Mouse (Mus musculus) gastrocnemius, postnatal 14 days (tissue): ENCODE results near the gene Mre11a. TPM values are rescaled to one million over a fixed set of nuclear protein-coding genes. Genes with fewer than 3 reads are reported as not detected.

Experiments
- DNase-seq: peaks from one replicate; pipeline ENCODE4 v3.0.0; 2021; ENCODE audit warnings: mixed read lengths
- intact Hi-C: fragments of 180-260 bp; cut with DNase I; formaldehyde crosslinking; loops from one replicate; pipeline ENCODE4 v1.15.1; 2025; ENCODE audit warnings: low total_unique reads
- total RNA-seq, 2 experiments: library from RNA; stranded (reverse); gene quantifications; 2 replicates each; pipeline ENCODE4 v1.2.3; 2021

Mre11a gene
- total RNA-seq, 2 experiments from 2014 or later, result 8.4 to 9.2 TPM

DNA sequence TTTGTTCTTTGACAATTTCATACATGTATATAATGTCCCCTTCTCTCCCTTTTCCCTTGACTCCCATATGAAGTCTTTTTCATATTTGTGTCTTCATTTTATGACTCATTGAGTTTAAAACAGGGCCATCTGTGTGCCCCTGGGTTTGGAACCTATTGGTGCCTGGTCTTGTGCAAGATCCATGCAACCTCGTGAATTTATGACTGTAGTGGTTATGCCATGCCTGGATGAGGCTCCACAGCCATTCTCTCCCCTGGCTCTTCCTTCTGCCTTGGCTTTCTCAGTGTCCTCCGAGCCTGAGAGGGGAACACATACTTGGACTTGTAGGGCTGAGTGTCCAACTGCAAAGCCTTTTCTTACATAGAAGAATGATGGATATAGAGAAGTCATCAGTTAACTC is 21.3 kb downstream of the Mre11a start:
- DNase-seq, result no peak
- intact Hi-C loops, result no loop called here

DNA sequence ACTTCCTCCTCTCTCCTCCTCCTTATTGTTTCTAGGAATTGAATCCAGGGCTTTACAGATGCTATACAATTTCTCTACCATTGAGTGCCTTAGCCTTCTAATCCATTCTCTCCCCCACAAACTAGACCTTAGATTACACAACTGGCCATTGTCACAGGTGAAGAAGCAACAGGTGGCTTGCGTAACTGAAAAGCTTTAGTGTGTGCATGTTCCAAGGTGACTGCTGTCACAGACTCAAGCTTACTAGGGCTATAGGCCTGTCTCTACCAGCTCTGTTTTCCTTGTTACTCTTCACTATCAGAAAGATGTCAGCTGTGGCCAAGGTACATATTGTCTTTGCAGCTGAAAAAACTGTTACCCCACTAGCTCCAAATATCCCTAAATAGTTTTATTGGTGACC is 22.3 kb downstream of the Mre11a start:
- DNase-seq, result no peak
- intact Hi-C loops, result no loop called here

DNA sequence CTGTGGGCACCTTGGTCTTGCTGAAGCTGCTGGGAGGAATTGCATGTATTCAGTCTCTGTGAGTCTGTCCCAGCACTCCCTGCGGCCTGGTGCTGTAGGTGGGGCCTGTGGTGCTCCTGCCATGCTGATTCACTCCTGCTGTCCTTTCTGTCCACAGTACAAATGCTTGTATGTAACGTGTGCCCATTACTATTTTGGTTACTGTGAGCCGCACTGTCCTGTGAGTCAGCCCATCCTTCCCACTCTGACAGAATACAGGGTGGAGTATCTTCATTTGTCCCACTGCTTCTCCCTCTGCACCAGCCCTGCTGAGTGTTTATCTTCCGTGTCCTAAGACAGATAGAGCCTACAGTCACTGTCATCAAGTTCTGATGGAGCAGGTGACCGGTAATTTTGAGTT is 25.7 kb downstream of the Mre11a start:
- no peak for DNase-seq
- intact Hi-C loops, result no loop called here

DNA sequence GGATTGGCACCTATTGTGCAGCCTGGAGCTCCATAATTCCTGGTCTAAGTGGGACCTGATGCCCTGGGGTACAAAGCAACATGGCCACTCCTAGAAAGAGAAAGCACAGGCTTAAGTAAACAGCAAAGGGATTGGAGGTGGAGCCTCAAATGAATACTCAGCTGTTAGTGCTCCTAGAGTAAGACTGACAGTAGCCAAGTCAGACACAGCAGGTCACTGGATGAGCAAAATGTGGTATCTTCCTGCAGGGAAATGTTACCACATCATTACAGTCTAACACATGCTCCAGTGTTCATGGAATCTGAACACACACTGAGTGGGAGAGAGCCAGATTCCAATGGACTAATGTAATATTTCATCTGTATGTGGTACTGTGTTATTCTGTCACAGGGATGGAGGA is 36.9 kb downstream of the Mre11a start:
- intact Hi-C loops, result no loop called here
- DNase-seq, result no peak

DNA sequence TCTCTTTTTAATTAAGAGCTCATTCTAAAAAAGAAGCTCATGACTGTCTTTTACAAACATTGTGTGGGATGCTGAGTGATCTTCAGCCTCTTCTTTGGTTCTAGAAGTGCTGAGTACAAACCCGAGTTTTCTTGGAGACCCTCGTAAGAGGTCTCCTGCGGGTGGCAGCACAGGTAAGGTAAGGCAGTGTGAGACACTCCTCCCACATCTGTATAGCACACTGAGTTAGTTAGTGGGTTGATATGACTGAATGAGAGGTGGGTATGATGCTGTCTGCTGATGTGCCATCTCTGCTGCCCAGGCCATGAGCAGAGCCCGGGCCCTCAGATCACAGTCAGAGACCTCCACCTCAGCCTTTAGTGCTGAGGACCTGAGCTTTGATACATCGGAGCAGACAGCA is 40.4 kb downstream of the Mre11a start:
- intact Hi-C loops, result no loop called here
- DNase-seq, result no peak

DNA sequence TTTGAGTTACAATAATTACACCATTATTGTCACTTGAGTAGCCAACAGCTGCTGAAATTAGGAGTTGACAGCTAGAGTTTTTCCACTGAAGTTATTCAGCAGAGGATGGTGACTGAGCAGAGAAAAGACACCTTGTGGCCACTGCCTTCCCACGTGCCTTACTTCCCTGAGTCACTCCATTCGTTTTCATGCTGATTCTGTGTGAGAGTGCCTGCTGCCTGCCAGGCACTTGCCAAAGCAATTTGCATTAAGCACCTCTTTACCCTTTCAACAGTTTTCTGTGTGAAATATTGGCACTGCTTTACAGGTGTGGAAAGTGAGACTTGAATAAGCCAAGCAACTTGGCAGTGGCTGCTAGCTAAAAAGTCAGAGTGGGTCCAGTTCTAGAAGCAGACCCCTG is 43.4 kb downstream of the Mre11a start:
- no peak for DNase-seq
- intact Hi-C loops, result no loop called here

DNA sequence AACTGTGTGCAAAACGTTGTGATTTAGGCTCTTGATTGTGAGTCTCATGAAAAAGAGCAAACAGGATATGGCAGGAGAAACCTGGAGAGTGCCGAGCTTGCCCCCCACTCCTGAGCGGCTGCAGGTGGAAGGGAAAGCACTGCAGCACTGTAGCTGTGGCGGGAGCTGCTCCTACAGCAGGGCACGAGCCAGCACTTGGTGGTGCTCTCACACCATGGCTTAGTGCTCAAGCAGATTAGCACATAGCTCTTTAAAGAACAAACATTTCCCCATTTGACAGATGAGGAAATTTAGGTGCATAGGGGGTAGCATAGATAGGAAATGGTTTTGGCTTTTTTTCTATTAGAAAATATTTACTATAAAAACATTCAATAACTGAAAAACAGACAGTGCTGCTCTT is 47.6 kb downstream of the Mre11a start:
- intact Hi-C loops, result no loop called here
- DNase-seq, result no peak

DNA sequence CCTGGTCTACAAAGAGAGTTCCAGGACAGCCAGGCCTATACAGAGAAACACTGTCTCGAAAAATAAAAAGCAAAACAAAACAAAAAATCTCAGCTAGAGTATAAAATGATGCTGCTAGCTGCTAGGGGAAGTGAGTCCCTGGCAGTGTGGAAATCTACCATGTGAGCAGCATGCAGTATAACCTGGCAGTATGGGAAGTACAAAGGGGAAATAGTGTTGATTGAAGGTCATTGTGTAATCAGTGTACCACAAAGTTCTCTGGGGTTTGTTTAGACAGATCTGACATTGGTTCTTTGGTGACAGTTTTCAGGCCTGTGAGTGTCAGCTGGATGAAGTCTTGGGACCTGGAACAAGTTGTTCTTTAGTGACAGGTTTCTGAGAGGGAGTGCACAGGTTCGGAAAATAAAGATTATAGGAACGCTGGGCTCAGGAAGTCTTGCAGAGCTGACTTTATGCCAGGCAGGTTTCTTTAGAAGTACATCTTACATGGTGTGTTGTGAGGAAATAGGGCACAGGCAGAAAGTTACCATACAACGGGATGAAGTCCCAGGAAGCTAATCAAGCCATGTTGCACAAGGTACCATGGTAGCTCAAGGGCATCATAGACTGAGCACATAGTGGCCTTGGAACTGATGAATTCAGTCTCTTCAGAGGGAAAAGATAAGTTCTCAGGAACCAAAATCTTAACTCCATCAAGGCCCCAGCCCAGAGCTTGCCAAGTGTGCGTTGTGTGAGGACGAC is 51.1 kb downstream of the Mre11a start:
- no peak for DNase-seq
- intact Hi-C loops, result no loop called here

DNA sequence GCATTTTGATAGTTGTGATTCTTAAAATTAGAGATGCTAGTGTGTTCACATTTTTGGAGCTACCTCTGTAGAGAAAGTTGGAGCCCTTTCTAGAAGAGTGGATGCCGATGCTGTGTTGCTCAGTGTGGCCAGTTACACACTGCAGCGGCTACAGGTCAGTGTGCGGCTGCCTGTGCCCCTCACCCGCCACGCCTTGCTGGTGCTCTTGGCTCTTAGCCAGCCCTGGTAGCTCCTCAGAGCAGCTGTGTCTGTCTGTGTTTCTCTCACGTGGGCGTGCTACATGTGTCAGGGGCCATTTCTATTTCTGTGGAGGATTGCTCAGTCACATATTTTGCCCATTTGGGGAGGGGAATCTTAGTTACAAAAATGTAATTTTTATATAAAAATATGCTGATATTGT is 55.1 kb downstream of the Mre11a start:
- DNase-seq, result peak; percentile 41

DNA sequence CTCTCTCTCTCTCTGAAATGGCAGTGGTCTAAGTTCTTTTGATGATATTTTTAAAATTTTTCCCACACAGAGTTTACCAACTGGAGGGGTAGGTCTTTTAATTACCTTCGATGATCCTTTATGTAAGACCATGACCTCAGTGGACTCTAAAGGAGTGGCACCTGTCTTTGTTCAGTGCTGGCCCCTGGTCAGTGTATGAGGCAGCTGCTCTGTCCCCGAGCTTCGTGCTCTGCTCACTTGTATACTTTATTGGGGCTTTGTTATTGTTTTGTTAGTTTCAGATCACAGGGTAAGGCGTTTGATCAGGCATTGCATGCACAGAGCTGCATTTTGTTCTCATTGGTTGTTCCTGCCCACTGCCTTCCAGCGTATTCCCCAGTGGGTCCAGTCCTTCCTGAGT is 55.5 kb downstream of the Mre11a start:
- intact Hi-C loops, result no loop called here
- DNase-seq, result no peak

More for the DNA sequence above, 55.1 kb downstream of the Mre11a start:
- intact Hi-C loops, result no loop called here

DNA sequence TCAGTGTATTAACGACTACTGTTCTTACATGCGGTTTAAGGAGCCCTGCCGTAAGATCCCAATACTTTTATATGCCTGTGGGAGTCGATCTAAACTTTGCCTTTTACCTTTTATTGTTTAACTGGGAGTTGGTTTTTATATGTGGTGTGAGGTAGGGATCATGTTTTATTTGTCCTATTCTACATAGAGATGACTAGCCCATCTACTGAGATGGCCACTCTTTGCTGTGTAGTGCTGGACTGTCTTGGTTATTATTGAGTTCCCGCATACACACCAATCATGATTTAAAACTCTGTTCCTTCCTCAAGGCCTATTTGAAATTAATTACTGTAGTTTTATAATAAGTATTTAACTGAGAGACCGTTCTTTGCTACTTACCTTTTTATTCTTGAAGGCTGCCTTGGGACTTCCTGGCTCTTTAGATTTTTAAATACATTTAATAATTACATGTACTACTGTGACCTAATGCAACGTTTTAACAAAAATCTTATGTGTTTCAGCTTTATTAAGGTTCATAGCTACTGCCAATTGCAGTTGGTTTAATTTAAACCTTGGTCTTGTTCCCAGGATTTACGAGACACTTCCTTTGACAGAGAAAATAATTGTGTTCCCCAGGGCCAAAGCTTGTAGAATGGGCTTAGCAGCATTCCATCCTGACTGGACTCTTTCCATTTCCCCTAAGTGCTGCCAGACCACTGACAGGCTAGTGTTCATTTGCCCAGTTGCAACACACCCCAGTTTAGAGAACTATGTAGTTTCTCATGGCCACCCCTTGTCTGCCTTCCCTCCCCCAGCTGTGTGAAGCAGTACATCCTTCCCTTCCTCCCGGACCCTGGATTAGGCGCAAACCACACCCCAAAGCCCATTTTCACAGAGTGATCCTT is 57.7 kb downstream of the Mre11a start:
- intact Hi-C loops, result no loop called here
- DNase-seq, result peak; percentile 12

DNA sequence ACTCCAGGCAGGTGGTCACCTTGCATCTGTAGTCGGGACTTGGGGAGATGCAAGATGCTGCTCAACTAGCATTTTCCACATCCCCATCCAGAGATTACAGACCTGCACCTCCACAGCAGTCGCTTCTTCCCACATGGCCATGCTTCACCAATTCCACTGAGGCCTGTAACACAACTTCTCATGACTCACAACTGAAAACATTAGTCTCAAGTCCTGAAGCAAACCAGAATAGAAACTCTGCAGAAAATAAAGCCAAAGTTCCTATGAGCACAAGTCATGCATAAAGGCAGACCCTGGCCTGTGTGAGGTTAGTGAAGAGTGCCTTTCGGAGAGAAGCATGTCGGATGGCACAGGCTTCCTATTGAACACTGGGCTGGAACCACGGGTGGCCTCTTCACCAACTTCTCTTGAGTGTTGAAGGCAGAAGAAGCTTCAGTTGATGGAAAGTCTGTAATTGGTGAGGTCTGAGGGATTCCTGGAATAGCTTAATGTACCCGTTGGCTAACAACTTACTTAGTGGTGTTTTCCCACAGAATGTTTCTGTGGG is 58.9 kb downstream of the Mre11a start:
- no peak for DNase-seq
- intact Hi-C loops, result no loop called here

DNA sequence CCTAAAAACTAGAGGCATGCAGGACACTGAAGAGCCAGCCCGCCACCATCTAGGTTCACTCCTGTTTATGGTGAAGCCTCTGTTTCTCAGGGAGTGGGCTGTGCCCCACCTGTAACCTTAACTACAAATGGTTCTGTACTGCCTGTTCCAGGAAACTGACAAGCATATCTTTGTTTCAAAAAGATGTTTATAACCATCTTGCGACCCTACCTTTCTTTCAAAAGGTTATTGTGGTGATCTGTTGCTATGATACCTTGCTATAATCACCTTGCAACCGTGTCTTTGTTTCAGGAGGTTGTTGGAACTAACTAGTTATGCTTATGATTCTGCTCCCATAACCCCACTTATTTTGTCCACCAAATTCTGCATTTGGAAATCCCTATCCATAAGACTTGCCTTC is 59.4 kb downstream of the Mre11a start:
- intact Hi-C loops, result no loop called here
- no peak for DNase-seq

DNA sequence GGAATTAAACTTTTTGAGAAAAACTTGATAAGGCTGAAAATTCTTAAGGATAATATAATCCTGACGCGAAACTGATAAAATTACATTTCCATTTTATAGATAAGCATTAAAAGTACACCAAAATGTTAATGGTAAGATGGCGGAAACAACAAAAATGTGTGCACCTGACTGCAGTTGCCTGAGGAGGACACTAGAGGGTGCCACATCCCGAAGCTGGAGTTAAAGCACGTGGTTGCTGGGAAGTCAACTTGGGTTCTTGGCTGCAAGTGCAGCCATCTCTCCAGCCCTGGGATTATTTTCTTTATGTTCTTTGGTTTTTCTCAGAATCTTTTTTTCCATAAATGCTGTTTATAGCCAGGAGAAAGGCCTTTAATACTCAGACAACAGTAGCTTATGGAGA is 62.0 kb downstream of the Mre11a start:
- DNase-seq, result no peak
- intact Hi-C loops, result no loop called here

DNA sequence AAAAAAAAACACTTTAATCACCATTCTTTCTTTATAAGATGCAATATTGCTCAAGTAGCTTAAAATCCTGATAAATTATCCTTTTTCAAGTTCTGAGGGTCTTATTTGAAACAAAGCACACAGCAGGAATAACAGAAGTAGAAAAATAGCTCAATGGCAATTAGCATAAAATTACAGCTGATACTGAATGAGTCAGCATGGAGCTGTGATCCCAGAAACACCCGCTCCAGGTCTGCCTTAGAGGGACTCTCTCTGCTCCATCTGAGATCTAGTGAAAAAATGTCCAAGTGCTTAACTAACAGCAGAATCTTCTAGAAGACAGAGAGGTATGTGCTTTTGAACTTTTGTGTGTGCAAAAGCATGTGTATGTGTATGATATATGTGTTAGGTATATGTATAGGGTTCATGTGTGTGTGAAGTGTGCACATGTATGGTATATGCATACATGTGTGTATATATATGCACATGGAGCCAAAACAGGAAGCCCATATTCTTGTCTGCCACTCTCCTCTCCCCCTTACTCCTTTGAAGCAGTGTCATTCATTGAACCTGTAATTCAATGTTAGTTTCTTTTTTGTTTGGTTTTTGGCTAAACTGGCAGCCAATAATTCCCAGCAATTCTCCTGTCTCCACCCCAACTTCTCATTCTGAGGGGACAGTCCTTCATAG is 63.9 kb downstream of the Mre11a start:
- DNase-seq, result no peak
- intact Hi-C loops, result no loop called here

DNA sequence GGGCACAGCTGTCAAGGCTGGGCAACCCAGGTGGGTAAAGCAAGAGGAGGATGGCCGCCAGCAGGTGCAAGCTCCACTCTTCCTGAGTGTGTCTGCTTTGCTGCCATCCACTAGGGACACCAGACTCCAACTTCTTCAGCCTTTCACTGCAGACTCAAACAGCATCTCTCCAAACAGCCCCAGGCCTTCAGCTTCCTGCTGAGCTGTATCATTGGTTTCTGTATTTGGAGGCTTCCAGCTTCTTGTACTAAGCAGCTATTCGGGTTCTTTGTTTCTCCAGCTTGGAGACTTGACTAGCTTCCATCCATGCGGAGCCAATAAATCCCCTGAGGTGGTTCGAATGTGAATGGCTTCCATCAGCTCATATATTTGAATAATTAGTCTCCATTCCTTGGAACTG is 70.1 kb downstream of the Mre11a start:
- intact Hi-C loops, result no loop called here
- no peak for DNase-seq

DNA sequence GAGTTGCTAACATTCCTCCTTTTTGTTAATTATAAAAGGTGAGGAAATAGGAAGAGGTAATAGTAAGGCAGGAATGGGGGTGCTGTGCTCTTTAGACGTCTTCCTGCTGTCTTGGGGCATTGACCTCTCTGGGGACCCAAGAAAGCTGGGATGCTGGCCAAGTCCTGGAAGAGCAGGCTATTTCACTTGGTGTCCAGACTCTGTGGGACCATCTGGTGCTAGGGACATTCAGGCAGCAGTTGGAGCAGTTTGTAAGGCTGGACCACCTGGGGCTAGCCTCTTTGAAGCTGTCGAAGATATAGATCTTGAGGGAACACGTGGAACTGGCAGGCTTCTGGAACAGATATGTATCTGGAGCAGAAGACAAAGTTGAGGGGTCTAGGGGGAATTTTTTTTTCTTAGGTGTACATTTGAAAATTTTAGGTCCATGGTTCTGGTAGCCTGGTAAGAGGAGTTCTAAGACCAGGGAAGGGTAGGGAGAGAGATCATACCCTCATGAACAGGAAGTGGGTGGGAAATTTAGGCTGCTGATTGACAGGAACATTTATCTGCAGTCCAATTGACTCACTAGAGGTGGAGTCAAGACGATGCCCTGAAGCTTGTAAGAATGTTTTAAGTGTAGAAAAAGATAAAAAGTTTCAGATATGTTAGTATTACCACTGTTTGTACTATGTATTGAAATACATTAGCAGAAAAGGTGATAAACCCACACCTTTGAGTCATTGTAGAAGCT is 72.6 kb downstream of the Mre11a start:
- intact Hi-C loops, result no loop called here
- DNase-seq, result no peak

DNA sequence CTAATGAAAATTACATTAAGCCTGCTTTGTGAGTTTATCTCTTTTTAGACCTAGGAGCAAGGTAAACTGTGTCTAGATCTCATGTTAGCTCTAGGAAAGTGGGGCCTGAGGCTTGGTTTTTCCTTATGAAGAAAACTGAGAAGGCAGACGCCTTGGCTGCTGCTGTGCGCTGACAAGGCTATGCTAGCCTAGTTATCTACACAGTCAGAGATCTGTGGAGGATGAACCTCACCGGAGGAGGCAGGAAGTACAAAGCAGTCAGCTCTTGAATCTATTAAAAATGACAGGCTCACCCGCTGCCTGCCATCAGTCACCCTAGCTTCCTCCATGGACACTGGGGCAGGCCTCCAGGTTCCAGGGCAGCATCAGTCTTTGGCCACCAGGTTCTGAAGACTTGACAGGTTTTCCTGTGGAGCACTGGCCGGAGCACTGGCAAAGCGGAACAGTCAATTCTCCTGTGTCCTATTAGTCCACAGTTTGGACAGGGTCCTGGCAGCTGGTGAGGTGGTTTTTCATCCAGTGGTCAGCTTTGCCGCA is 73.8 kb downstream of the Mre11a start:
- intact Hi-C loops, result no loop called here
- no peak for DNase-seq

DNA sequence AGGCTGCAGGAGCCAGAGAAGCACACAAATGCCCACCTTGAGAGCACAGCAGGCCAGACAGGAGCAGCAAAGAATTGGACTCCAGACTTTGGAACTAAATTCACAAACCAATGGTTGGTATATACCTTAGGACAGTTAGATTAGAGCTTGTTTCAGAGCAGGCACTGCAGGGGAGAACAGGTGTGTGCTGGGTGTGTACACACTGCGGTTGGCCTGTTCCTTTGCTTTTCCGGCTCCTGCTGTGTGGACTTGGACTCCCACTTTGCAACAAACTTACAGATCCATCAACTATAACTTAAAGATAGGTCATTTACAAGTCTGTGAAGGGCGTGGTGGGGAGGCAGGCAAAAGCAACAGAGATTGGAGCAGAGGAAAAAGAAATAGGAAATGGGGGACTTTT is 74.3 kb downstream of the Mre11a start:
- intact Hi-C loops, result no loop called here

More for the DNA sequence above, 74.3 kb downstream of the Mre11a start:
- DNase-seq, result no peak
